In the genomic region with DNA sequence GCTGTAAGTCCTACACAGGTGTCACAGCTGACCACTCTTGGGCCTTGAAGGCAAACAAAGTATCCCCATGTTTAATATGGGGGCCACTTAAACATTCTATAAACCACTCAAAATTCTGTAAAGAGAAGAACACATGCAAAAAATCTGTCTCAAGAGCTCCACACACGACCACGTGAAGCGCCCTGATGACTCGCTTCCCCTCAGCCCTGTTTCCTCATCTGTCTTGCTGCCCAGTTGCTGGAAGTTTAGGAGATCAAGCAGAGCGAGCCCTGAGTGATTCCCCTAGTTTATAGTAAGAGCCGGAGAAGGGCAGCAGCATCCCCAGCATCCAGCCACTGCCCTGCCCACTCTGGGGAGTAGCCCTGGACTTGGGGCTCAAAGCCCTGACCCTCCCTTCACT, we compare ENCODE assay signal across 26 mouse cellular contexts. TPM values are rescaled to one million over a fixed set of nuclear protein-coding genes. Genes with fewer than 3 reads are reported as not detected.
DNase-seq lines count a peak whose midpoint lies in the region; ATAC-seq and TF ChIP-seq lines count a peak whose summit lies in the region.
"Had no signal": no experiment of that assay in that cellular context is flagged by ENCODE, and none has a peak within 500 bp of the region (broad histone marks: within the 10 kb centered on the region; RNA-seq: fewer than 3 reads in every experiment).

No protein-coding gene starts in this region.

- peaks cover 32% of the 10 kb centered on the region; the same call in 1 of the 2 replicates for H3K4me1 ChIP-seq in hindbrain, postnatal 0 days (ENCODE audit: insufficient read depth, low read length)
- H3K4me1 ChIP-seq in hindbrain, embryonic 12.5 days = peaks cover 26% of the 10 kb centered on the region
- H3K4me1 ChIP-seq in midbrain, postnatal 0 days (ENCODE audit: insufficient read depth, low read length) = peaks cover 12% of the 10 kb centered on the region
- H3K4me1 ChIP-seq in midbrain, embryonic 10.5 days = peaks cover 29% of the 10 kb centered on the region
- H3K4me1 ChIP-seq in cortical plate, adult 2 months (ENCODE audit: control insufficient read depth, insufficient read depth, low read length) = peaks cover 22% of the 10 kb centered on the region

- ATAC-seq in hindbrain, postnatal 0 days = no peak
- ATAC-seq in hindbrain, embryonic 12.5 days (ENCODE audit: low FRiP score) = no peak
- ATAC-seq in midbrain, postnatal 0 days (ENCODE audit: low FRiP score) = no peak
- ATAC-seq: intestine, embryonic 16.5 days; liver, embryonic 12.5 days; liver, postnatal 0 days had no signal

- H3K4me2 ChIP-seq in hindbrain, postnatal 0 days (ENCODE audit: low read depth, low read length) = peak overlapping the region; percentile 44; the same call in 1 of the 2 replicates
- no peak overlapping the region for H3K4me2 ChIP-seq in hindbrain, embryonic 12.5 days (replicated peaks)
- H3K4me2 ChIP-seq in midbrain, postnatal 0 days (ENCODE audit: low read depth, low read length, poor library complexity, severe bottlenecking) = peak overlapping the region; percentile 35
- H3K4me2 ChIP-seq: embryonic facial prominence, embryonic 12.5 days; liver, embryonic 12.5 days had no signal

- H3K4me3 ChIP-seq in hindbrain, postnatal 0 days (ENCODE audit: low read length) = no peak overlapping the region
- H3K4me3 ChIP-seq in hindbrain, embryonic 12.5 days = no peak overlapping the region
- H3K4me3 ChIP-seq in midbrain, postnatal 0 days (ENCODE audit: low read depth, low read length) = no peak overlapping the region
- no peak overlapping the region for H3K4me3 ChIP-seq in midbrain, embryonic 10.5 days
- peak overlapping the region; percentile 41 for H3K4me3 ChIP-seq in cortical plate, adult 2 months (ENCODE audit: insufficient read depth, low read length)
- H3K4me3 ChIP-seq: embryonic facial prominence, embryonic 12.5 days; liver, embryonic 12.5 days; megakaryocyte, embryonic 14.5 days had no signal

- H3K27me3 ChIP-seq in hindbrain, postnatal 0 days (ENCODE audit: insufficient read depth, low read length) = no peaks in the 10 kb centered on the region
- H3K27me3 ChIP-seq in hindbrain, embryonic 12.5 days = no peaks in the 10 kb centered on the region
- H3K27me3 ChIP-seq in midbrain, postnatal 0 days (ENCODE audit: insufficient read depth, low read length) = no peaks in the 10 kb centered on the region
- H3K27me3 ChIP-seq in midbrain, embryonic 10.5 days (ENCODE audit: low read depth, poor library complexity, severe bottlenecking) = no peaks in the 10 kb centered on the region
- H3K27me3 ChIP-seq: CH12.LX; embryonic facial prominence, embryonic 12.5 days; liver, embryonic 12.5 days had no signal

- 85% methylated on average over 6 of the region's 6 CpGs for WGBS in hindbrain, postnatal 0 days
- WGBS in hindbrain, embryonic 12.5 days = 91% methylated on average over 6 of the region's 6 CpGs
- WGBS in midbrain, postnatal 0 days = 87% methylated on average over 6 of the region's 6 CpGs
- 82% methylated on average over 6 of the region's 6 CpGs for WGBS in midbrain, embryonic 10.5 days

- no peak for TF ChIP-seq CTCF in hindbrain, postnatal 0 days (IDR thresholded peaks at IDR 0.05; ENCODE audit: low read depth)
- TF ChIP-seq CTCF in midbrain, postnatal 0 days (IDR thresholded peaks at IDR 0.05) = no peak
- no peak for TF ChIP-seq CTCF in cortical plate, adult 2 months (IDR thresholded peaks at IDR 0.05; ENCODE audit: extremely low read depth, insufficient read depth, low read length)

- DNase-seq in hindbrain, postnatal 0 days (ENCODE audit: low spot score) = no peak
- no peak for DNase-seq in midbrain, postnatal 0 days (ENCODE audit: low spot score)
- DNase-seq in midbrain, embryonic 10.5 days (ENCODE audit: low spot score) = no peak
- DNase-seq in thymus, postnatal 4 days = no peak
- DNase-seq in adrenal gland, postnatal 10 days = no peak
- DNase-seq: kidney, adult 8-10 months; left cerebral cortex, postnatal 4 days; liver, postnatal 0 days; lung, postnatal 36 days; spleen, adult 18-20 months; thymus, postnatal 14 days had no signal

- no peak for TF ChIP-seq POLR2A in cortical plate, adult 2 months (IDR thresholded peaks at IDR 0.05; ENCODE audit: extremely low read depth, insufficient read depth, low read length)

- no peak overlapping the region for H3K9ac ChIP-seq in hindbrain, postnatal 0 days (replicated peaks; ENCODE audit: low read length)
- no peak overlapping the region for H3K9ac ChIP-seq in hindbrain, embryonic 12.5 days
- no peak overlapping the region for H3K9ac ChIP-seq in midbrain, postnatal 0 days (replicated peaks; ENCODE audit: low read length, poor library complexity, severe bottlenecking)
- H3K9ac ChIP-seq: embryonic facial prominence, embryonic 12.5 days; liver, embryonic 12.5 days; liver, postnatal 0 days had no signal

- no peak overlapping the region for H3K27ac ChIP-seq in hindbrain, postnatal 0 days
- no peak overlapping the region for H3K27ac ChIP-seq in hindbrain, embryonic 12.5 days
- no peak overlapping the region for H3K27ac ChIP-seq in midbrain, postnatal 0 days (ENCODE audit: low read depth, low read length)
- no peak overlapping the region for H3K27ac ChIP-seq in midbrain, embryonic 10.5 days (replicated peaks)
- H3K27ac ChIP-seq in cortical plate, adult 2 months (ENCODE audit: insufficient read depth, low read length) = 0 out of 2 replicates have a peak overlapping the region, but pooled peaks have one; percentile 40
- H3K27ac ChIP-seq: embryonic facial prominence, embryonic 12.5 days; kidney, postnatal 0 days; liver, embryonic 12.5 days had no signal

- H3K9me3 ChIP-seq in hindbrain, postnatal 0 days (ENCODE audit: low read length) = no peaks in the 10 kb centered on the region
- H3K9me3 ChIP-seq in hindbrain, embryonic 12.5 days (replicated peaks) = no peaks in the 10 kb centered on the region
- H3K9me3 ChIP-seq in midbrain, postnatal 0 days (ENCODE audit: low read length) = no peaks in the 10 kb centered on the region
- no peaks in the 10 kb centered on the region for H3K9me3 ChIP-seq in midbrain, embryonic 10.5 days (replicated peaks)
- H3K9me3 ChIP-seq: embryonic facial prominence, embryonic 12.5 days; liver, embryonic 12.5 days; megakaryocyte, embryonic 14.5 days had no signal

- peaks cover 7% of the 10 kb centered on the region for H3K36me3 ChIP-seq in hindbrain, postnatal 0 days (ENCODE audit: insufficient read depth, low read length)
- H3K36me3 ChIP-seq in hindbrain, embryonic 12.5 days = peaks cover 24% of the 10 kb centered on the region
- H3K36me3 ChIP-seq in midbrain, postnatal 0 days (ENCODE audit: insufficient read depth, low read length) = peaks cover 20% of the 10 kb centered on the region
- H3K36me3 ChIP-seq in midbrain, embryonic 10.5 days = peaks cover 48% of the 10 kb centered on the region
- H3K36me3 ChIP-seq: liver, embryonic 12.5 days had no signal

RNA-seq across cellular contexts. Expression of a gene that starts 28.5 kb away (rescaled TPM):
- 123 and 127 TPM in 2 replicates for total RNA-seq in hindbrain, postnatal 0 days (2014; rRNA removed)
- polyA plus RNA-seq in hindbrain, postnatal 0 days (2015; fragmentation: Nextera tagmentation; extraction: Ambion mirVana) = 23.0 and 23.6 TPM in 2 replicates
- 18.7 TPM in 2 replicates for polyA plus RNA-seq in hindbrain, embryonic 12.5 days (2016; fragmentation: Nextera tagmentation; extraction: Ambion mirVana)
- total RNA-seq in midbrain, postnatal 0 days (2014; rRNA removed) = 127 and 131 TPM in 2 replicates
- 22.2 and 23.4 TPM in 2 replicates for polyA plus RNA-seq in midbrain, postnatal 0 days (2015; fragmentation: Nextera tagmentation; extraction: Ambion mirVana)
- 10.1 and 10.8 TPM in 2 replicates for polyA plus RNA-seq in midbrain, embryonic 10.5 days (2016; fragmentation: Nextera tagmentation; extraction: Ambion mirVana)
- polyA plus RNA-seq in cortical plate, adult 2 months (2012; rRNA removed) = 69.1 and 69.7 TPM in 2 replicates
- 10 to 100 TPM; 38.6 to 47.8 TPM for total RNA-seq in adrenal gland, postnatal 10 days (2021)

RNA-seq across cellular contexts. Expression of a gene that starts 36.7 kb away (rescaled TPM):
- 13.3 and 18.4 TPM in 2 replicates for total RNA-seq in hindbrain, postnatal 0 days (2014; rRNA removed)
- polyA plus RNA-seq in hindbrain, postnatal 0 days (2015; fragmentation: Nextera tagmentation; extraction: Ambion mirVana) = 23.6 and 24.7 TPM in 2 replicates
- polyA plus RNA-seq in hindbrain, embryonic 12.5 days (2016; fragmentation: Nextera tagmentation; extraction: Ambion mirVana) = 56.4 and 58.0 TPM in 2 replicates
- 16.2 and 16.8 TPM in 2 replicates for total RNA-seq in midbrain, postnatal 0 days (2014; rRNA removed)
- 17.8 and 20.7 TPM in 2 replicates for polyA plus RNA-seq in midbrain, postnatal 0 days (2015; fragmentation: Nextera tagmentation; extraction: Ambion mirVana)
- polyA plus RNA-seq in midbrain, embryonic 10.5 days (2016; fragmentation: Nextera tagmentation; extraction: Ambion mirVana) = 70.5 and 70.7 TPM in 2 replicates
- 13.3 and 13.7 TPM in 2 replicates for polyA plus RNA-seq in cortical plate, adult 2 months (2012; rRNA removed)
- 10 to 100 TPM; 27.4 to 32.4 TPM for total RNA-seq in adrenal gland, postnatal 10 days (2021)

RNA-seq across cellular contexts. Expression of a gene that starts 40.1 kb away (rescaled TPM):
- total RNA-seq in hindbrain, postnatal 0 days (2014; rRNA removed) = 0.47 and 0.50 TPM in 2 replicates
- polyA plus RNA-seq in hindbrain, postnatal 0 days (2015; fragmentation: Nextera tagmentation; extraction: Ambion mirVana) = 0.54 and 0.65 TPM in 2 replicates
- polyA plus RNA-seq in hindbrain, embryonic 12.5 days (2016; fragmentation: Nextera tagmentation; extraction: Ambion mirVana) = 0.77 and 0.88 TPM in 2 replicates
- 0.66 and 1.4 TPM in 2 replicates for total RNA-seq in midbrain, postnatal 0 days (2014; rRNA removed)
- 0.56 and 0.67 TPM in 2 replicates for polyA plus RNA-seq in midbrain, postnatal 0 days (2015; fragmentation: Nextera tagmentation; extraction: Ambion mirVana)
- 0.96 and 1.1 TPM in 2 replicates for polyA plus RNA-seq in midbrain, embryonic 10.5 days (2016; fragmentation: Nextera tagmentation; extraction: Ambion mirVana)
- 2.1 and 2.6 TPM in 2 replicates for polyA plus RNA-seq in cortical plate, adult 2 months (2012; rRNA removed)
- under 1 TPM; 0.15 to 0.45 TPM for total RNA-seq in adrenal gland, postnatal 10 days (2021)

RNA-seq across cellular contexts. Expression of a gene that starts 57.0 kb away (rescaled TPM):
- total RNA-seq in hindbrain, postnatal 0 days (2014; rRNA removed) = 1.0 and 6.5 TPM in 2 replicates
- polyA plus RNA-seq in hindbrain, postnatal 0 days (2015; fragmentation: Nextera tagmentation; extraction: Ambion mirVana) = 2.2 and 2.6 TPM in 2 replicates
- polyA plus RNA-seq in hindbrain, embryonic 12.5 days (2016; fragmentation: Nextera tagmentation; extraction: Ambion mirVana) = 0.19 and 0.21 TPM in 2 replicates
- 0.28 and 0.66 TPM in 2 replicates for total RNA-seq in midbrain, postnatal 0 days (2014; rRNA removed)
- 3.0 and 3.6 TPM in 2 replicates for polyA plus RNA-seq in midbrain, postnatal 0 days (2015; fragmentation: Nextera tagmentation; extraction: Ambion mirVana)
- 0.16 TPM in 1 of 2 replicates, not detected in the other for polyA plus RNA-seq in midbrain, embryonic 10.5 days (2016; fragmentation: Nextera tagmentation; extraction: Ambion mirVana)
- 0.19 TPM in 2 replicates for polyA plus RNA-seq in cortical plate, adult 2 months (2012; rRNA removed)
- total RNA-seq in adrenal gland, postnatal 10 days (2021) = not detected
- total RNA-seq: adrenal gland, postnatal 14 days; CH12.LX; gastrocnemius, postnatal 14 days; granulocyte monocyte progenitor cell, adult 5-6 weeks; heart, postnatal 14 days; neutrophil, adult 5-6 weeks had no signal
- polyA plus RNA-seq: C2C12; heart, embryonic 14.5 days; liver, embryonic 12.5 days; liver, postnatal 0 days had no signal
